Mouse (Mus musculus) hindbrain, embryonic 14.5 days (tissue): ENCODE results near the gene C8a. TPM values are rescaled to one million over a fixed set of nuclear protein-coding genes. Genes with fewer than 3 reads are reported as not detected.

Experiments used
- ATAC-seq: fragments of 200-750 bp; cut with Nextera tagmentation; 2 replicates; pipeline ENCODE4 v1.8.0; 2017; ENCODE audit warnings: moderate number of reproducible peaks, mild to moderate bottlenecking, moderate TSS enrichment, moderate library complexity; ENCODE audit not compliant: low FRiP score
- DNase-seq: peaks from one replicate; pipeline ENCODE4 v3.0.0-alpha.2; 2015; ENCODE audit warnings: low spot score
- H3K27ac ChIP-seq: fragments of 300-500 bp; sonication (generic); 2 replicates; pipeline ENCODE4 v1.5.1; 2014; ENCODE audit warnings: mild to moderate bottlenecking, moderate library complexity
- H3K27me3 ChIP-seq: fragments of 300-500 bp; sonication (generic); 2 replicates; pipeline ENCODE4 v1.6.1; 2014; ENCODE audit warnings: mild to moderate bottlenecking, low read length, mixed read lengths; ENCODE audit not compliant: control insufficient read depth, insufficient read depth
- H3K36me3 ChIP-seq: fragments of 300-500 bp; sonication (generic); replicated peaks from 2 replicates; pipeline ENCODE4 v1.6.1; 2014; ENCODE audit not compliant: control insufficient read depth, insufficient read depth
- H3K4me1 ChIP-seq: fragments of 300-500 bp; sonication (generic); replicated peaks from 2 replicates; pipeline ENCODE4 v1.6.1; 2014; ENCODE audit warnings: antibody characterized with exemption, low read length, mixed read lengths; ENCODE audit not compliant: control insufficient read depth, insufficient read depth
- H3K4me2 ChIP-seq: fragments of 300-500 bp; sonication (generic); replicated peaks from 2 replicates; pipeline ENCODE4 v1.6.1; 2014; ENCODE audit warnings: mild to moderate bottlenecking, moderate library complexity
- H3K4me3 ChIP-seq: fragments of 300-500 bp; sonication (generic); replicated peaks from 2 replicates; pipeline ENCODE4 v1.5.1; 2014; ENCODE audit warnings: mild to moderate bottlenecking, low read length
- H3K9ac ChIP-seq: fragments of 300-500 bp; sonication (generic); 2 replicates; pipeline ENCODE4 v1.6.1; 2014
- H3K9me3 ChIP-seq: fragments of 300-500 bp; sonication (generic); 2 replicates; pipeline ENCODE4 v1.6.1; 2016; ENCODE audit warnings: low read length; ENCODE audit not compliant: control insufficient read depth
- WGBS: fragments of 180-500 bp; shearing (Covaris S2); extraction: QIAGEN DNeasy Blood & Tissue Kit; methylation state at CpG from one replicate; pipeline ENCODE4 v1.1.7; 2014; 5-methylcytosine and 5-hydroxymethylcytosine counted together
- polyA plus RNA-seq: library from polyadenylated mRNA; unstranded; fragments of >200 nt; fragmentation: Nextera tagmentation; extraction: Ambion mirVana; gene quantifications from 2 replicates; pipeline ENCODE4 v1.2.1, GENCODE M21; 2014

C8a gene
- polyA plus RNA-seq, 1 experiment from 2014 or later = not detected

DNA sequence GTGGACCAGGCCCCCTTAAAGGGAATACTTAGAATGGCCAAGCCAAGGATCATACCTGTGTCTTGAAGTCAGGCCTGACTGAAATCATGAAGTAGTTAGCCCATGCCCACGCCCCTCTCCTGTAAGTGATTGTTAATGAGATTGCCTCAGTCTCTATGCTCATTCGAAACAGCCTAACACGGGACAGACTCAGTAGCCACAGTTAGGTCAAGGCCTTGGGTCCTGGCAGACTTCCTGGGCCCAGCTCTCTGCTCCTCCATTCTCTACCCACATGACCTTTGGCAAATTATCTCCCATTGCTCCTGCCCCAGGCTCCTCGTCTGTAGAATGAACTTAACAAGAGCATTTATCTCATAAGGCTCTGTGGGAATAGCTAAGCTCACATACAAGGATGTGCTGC is 57.2 kb downstream of the C8a start:
- DNase-seq (no peak), ATAC-seq (no peak)
- H3K27me3 ChIP-seq = no peaks in the 10 kb centered on the region
- H3K4me1 ChIP-seq = no peaks in the 10 kb centered on the region
- no peaks in the 10 kb centered on the region for H3K36me3 ChIP-seq
- no peak overlapping the region for H3K4me2 ChIP-seq
- H3K27ac ChIP-seq = no peak overlapping the region
- no peak overlapping the region for H3K4me3 ChIP-seq
- no peak overlapping the region for H3K9ac ChIP-seq
- 65% methylated on average over 4 of the region's 4 CpGs for WGBS
- H3K9me3 ChIP-seq = no peaks in the 10 kb centered on the region

DNA sequence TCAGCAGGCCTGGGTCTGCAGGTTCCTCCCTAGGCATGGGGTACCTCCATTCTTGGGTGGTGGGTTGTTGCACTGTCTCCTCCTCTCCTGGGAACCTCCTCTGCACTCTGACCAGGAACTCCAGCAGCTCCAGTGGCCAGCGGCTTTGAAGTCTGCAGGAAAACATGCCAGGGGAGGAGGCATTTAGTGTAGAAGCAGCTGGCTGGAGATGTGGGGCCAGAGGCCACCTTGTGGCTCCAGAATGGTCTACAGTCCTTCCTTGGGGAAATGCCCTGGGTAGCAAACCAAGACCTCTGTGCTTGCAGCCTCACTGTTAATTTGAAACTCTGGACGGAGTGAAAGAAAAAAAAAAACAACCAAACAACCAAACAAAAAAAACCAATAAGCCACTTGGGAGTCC is 58.7 kb downstream of the C8a start:
- WGBS = 56% methylated on average over 2 of the region's 2 CpGs
- no peak overlapping the region for H3K9ac ChIP-seq
- no peaks in the 10 kb centered on the region for H3K27me3 ChIP-seq
- no peak overlapping the region for H3K4me3 ChIP-seq
- DNase-seq = no peak
- no peak for ATAC-seq
- H3K4me1 ChIP-seq = no peaks in the 10 kb centered on the region
- no peak overlapping the region for H3K27ac ChIP-seq
- H3K9me3 ChIP-seq = no peaks in the 10 kb centered on the region
- H3K36me3 ChIP-seq = no peaks in the 10 kb centered on the region
- H3K4me2 ChIP-seq = no peak overlapping the region

DNA sequence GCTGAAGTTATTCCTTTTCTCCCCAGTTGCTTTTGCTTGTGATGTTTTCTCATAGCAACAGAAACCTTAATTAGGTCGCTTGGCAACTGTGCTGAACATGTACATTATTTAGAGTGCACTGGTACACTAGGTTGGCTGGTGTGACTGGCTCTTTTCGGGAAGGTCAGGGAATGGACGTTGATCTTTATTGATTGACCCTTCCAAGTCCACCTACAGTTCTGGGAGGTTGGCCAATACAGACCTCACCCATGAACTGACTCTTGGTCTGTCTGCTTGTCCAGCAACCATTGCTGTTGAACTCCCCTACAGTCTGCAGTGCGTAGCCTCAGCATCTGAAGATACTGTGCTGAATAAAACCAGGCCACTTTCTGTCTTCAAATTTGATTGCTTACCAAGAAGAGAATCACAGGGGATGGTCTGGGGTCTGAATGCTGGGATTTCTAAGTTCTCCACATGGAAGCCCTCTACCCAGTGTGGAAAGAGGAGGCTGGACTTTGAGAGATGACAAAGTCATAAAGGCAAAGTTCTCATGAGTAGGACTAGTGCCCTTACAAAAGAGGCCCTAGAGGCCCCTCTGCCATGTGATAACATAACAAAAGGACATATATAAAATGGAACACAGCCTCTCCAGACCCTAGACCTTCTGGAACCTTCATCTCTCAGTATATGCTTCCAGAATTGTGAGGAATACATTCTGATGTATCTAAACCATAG is 59.5 kb downstream of the C8a start:
- H3K9ac ChIP-seq = no peak overlapping the region
- no peak for DNase-seq
- H3K36me3 ChIP-seq = no peaks in the 10 kb centered on the region

DNA sequence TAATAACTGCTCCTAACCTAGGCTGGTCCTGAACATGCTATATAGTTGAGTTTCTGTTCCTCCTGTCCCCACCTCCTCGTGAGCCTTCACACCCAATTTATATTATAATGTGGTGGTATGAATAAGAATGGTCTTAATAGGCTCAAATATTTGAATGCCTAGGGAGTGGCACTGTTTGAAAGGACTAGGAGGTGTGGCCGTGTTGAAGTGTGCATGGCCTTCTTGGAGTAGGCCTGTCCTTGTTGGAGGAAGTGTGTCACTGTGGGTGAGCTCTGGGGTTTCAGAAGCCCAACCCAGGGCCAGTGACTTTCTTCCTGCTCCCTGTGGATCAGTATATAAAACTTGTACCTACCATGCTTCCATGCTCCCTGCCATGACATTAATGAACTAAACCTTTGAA is 62.6 kb downstream of the C8a start:
- Histone ChIP-seq H3K27ac (no peak overlapping the region), H3K4me1 (0 out of 2 replicates have a peak, but pooled peaks cover 4% of the 10 kb centered on the region), H3K9ac (no peak overlapping the region), H3K9me3 (no peaks in the 10 kb centered on the region), H3K4me3 (no peak overlapping the region), H3K4me2 (no peak overlapping the region), H3K36me3 (no peaks in the 10 kb centered on the region), H3K27me3 (no peaks in the 10 kb centered on the region)
- ATAC-seq (no peak), DNase-seq (no peak)
- WGBS = 62% methylated on average over 2 of the region's 2 CpGs

More for the DNA sequence above, 59.5 kb downstream of the C8a start:
- no peaks in the 10 kb centered on the region for H3K27me3 ChIP-seq
- no peak overlapping the region for H3K27ac ChIP-seq
- ATAC-seq = no peak
- H3K9me3 ChIP-seq = no peaks in the 10 kb centered on the region
- WGBS = 87% methylated on average over 4 of the region's 4 CpGs
- no peaks in the 10 kb centered on the region for H3K4me1 ChIP-seq
- no peak overlapping the region for H3K4me3 ChIP-seq
- H3K4me2 ChIP-seq = no peak overlapping the region

DNA sequence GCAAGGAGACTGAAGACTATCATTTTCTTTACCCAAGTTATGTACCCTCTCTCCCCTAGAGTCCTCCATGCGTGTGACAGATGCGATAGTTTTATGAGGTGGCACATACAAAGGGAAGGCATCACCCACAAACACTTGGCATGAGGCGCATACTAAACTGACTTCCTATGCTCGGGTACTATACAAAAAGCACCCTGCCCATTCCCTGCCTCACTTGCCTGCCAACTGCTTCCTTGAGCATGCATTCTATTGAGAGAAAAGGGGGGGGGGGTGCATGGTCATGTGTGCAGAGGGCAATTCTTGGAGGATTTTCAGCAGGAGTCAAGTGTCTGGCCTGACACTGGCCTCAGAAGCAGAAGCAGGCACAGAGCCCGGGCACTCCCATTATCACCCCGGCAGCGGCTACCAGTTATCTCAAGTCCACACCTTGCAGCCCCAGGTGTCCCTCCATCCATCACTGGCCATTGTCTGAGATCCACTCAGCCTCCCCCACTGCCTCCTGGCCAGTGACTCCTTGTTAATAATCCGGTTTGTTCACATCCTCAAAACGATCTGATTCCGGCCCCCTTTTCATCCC is 65.4 kb downstream of the C8a start:
- WGBS = 69% methylated on average over 10 of the region's 10 CpGs
- no peaks in the 10 kb centered on the region for H3K27me3 ChIP-seq
- H3K9ac ChIP-seq = no peak overlapping the region
- H3K4me3 ChIP-seq = no peak overlapping the region
- no peak overlapping the region for H3K4me2 ChIP-seq
- H3K4me1 ChIP-seq = peaks cover 5% of the 10 kb centered on the region; the same call in 1 of the 2 replicates
- no peaks in the 10 kb centered on the region for H3K36me3 ChIP-seq
- H3K27ac ChIP-seq = no peak overlapping the region
- DNase-seq (no peak), ATAC-seq (no peak; the same call in 1 of the 2 replicates)
- no peaks in the 10 kb centered on the region for H3K9me3 ChIP-seq

DNA sequence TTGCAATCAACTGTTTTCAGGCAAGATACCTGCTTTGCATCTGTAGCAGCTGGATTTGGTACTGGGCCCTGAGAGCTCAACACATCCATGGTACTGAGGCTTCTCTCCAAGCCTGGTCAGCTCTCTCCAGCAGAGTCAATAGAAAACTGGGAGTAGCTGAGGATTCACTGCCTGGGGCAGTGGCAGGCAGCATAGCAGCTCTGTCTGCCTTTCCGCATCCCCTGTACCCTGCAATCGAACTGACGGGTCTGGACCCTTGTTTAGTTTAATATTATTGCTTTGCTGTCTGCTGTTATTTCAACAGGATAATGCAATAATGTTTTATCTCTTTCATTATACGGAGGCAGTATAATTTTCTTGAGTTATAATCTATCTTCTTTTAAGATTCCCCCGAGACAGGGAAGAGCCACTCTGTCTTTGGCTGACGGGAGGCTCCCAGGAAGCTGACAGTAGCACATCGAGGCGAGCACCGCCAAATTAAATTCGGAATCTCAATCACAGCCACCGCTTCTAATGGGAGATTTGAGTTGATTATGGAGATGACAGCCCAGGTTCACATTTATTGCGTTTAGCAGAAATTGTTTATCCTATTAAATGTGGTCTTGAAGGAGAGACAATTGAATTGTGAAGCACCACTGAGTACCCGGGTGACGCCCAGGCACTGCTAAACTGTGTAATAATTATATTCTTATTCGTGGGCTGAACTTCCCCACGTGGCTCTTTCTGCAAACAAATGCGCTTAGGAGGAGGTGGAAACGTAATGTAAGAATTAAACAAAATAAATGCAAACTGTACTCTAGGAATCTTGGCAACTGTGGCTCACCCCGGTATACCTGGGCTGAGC is 70.6 kb downstream of the C8a start:
- no peak for DNase-seq
- no peak overlapping the region for H3K4me2 ChIP-seq
- peak overlapping the region; percentile 36 for H3K27ac ChIP-seq
- H3K9ac ChIP-seq = no peak overlapping the region
- no peaks in the 10 kb centered on the region for H3K9me3 ChIP-seq
- peaks cover 11% of the 10 kb centered on the region; the same call in 1 of the 2 replicates for H3K4me1 ChIP-seq
- no peak for ATAC-seq
- H3K27me3 ChIP-seq = no peaks in the 10 kb centered on the region
- WGBS = 48% methylated on average over 19 of the region's 19 CpGs
- H3K36me3 ChIP-seq = no peaks in the 10 kb centered on the region
- no peak overlapping the region for H3K4me3 ChIP-seq

DNA sequence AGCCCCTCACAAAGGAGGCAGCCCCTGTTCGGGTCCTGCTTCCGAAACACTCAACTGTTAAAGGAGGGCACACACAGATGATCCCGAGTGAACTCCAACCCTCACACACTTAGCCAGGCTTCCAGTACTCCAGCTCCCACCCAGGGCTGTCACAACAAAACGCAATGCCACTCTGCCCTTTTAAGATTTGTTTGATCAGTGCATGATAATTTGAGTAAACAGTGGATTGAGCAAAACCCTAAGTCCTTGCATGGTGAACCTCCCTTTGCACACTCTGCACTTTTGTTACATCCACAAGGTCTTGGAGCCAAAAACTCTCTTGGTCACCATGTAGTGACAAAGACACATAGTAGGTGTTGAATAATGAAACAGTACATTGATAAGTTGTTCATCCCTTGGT is 72.1 kb downstream of the C8a start:
- no peaks in the 10 kb centered on the region for H3K36me3 ChIP-seq
- H3K9ac ChIP-seq = no peak overlapping the region
- WGBS = 94% methylated on average over 4 of the region's 4 CpGs
- H3K4me1 ChIP-seq = peaks cover 11% of the 10 kb centered on the region; the same call in 1 of the 2 replicates
- H3K9me3 ChIP-seq = no peaks in the 10 kb centered on the region
- H3K27ac ChIP-seq = no peak overlapping the region
- DNase-seq (no peak), ATAC-seq (no peak)
- H3K4me2 ChIP-seq = no peak overlapping the region
- no peak overlapping the region for H3K4me3 ChIP-seq
- H3K27me3 ChIP-seq = no peaks in the 10 kb centered on the region

DNA sequence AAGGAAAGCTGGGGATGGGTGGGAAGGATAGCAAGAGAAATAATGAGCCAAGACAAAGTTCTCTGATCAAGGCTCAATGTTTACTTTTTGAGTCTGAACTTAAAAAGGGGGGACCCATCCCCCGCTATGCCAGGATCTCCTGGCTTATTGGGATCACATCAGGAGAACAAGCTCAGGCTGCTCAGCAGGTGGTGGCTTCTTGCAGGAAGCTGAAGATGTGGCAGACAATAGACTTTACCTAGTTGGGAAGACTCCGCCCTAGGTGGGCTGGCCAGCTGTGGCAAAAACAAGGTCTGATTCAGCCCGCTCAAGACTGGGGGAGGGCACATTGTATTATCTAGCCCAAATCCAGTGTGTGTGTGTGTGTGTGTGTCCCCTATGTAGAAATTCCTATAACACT is 74.6 kb downstream of the C8a start:
- H3K36me3 ChIP-seq = no peaks in the 10 kb centered on the region
- ATAC-seq (no peak), DNase-seq (no peak)
- H3K4me1 ChIP-seq = peaks cover 11% of the 10 kb centered on the region; the same call in 1 of the 2 replicates
- H3K4me2 ChIP-seq = no peak overlapping the region
- H3K9ac ChIP-seq = no peak overlapping the region
- H3K27ac ChIP-seq = no peak overlapping the region
- no peak overlapping the region for H3K4me3 ChIP-seq
- no peaks in the 10 kb centered on the region for H3K27me3 ChIP-seq
- H3K9me3 ChIP-seq = no peaks in the 10 kb centered on the region
- WGBS = 94% methylated on average over 3 of the region's 3 CpGs

DNA sequence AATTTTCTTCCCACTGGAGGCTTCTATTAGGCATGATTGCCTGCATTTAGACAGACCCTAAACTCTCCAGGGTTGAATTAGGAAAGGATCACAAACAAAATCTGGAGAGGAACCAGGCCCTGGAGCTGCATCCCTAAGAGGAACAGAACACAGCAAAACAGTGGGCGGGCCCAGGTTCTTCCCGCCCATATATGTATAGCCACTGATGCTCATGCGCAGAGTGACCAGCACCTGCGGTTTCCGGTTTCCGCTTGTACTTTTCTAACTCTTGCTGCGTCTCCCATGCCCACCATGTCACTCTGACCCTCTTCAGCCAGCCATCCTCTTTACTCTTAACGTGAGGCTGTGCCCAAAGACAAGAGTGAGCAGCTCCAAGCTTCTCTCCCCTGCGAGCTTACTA is 77.2 kb downstream of the C8a start:
- Histone ChIP-seq H3K4me2 (no peak overlapping the region), H3K9ac (no peak overlapping the region), H3K4me1 (no peaks in the 10 kb centered on the region), H3K4me3 (no peak overlapping the region), H3K9me3 (no peaks in the 10 kb centered on the region), H3K27me3 (no peaks in the 10 kb centered on the region), H3K27ac (no peak overlapping the region), H3K36me3 (no peaks in the 10 kb centered on the region)
- ATAC-seq (no peak), DNase-seq (no peak)
- 89% methylated on average over 9 of the region's 9 CpGs for WGBS
